Mouse (Mus musculus) hindbrain, embryonic 10.5 days (tissue): ENCODE results near the gene Bcl10. TPM values are rescaled to one million over a fixed set of nuclear protein-coding genes. Genes with fewer than 3 reads are reported as not detected.

Experiments used
- DNase-seq: peaks from one replicate; pipeline ENCODE4 v3.0.0-alpha.2; 2017; ENCODE audit warnings: low spot score
- H3K27ac ChIP-seq: fragments of 300-500 bp; sonication (generic); 2 replicates; pipeline ENCODE4 v1.5.1; 2016; ENCODE audit warnings: mild to moderate bottlenecking, moderate library complexity
- H3K27me3 ChIP-seq: fragments of 300-500 bp; sonication (generic); 2 replicates; pipeline ENCODE4 v1.6.1; 2016; ENCODE audit warnings: mild to moderate bottlenecking; ENCODE audit not compliant: poor library complexity, insufficient read depth, severe bottlenecking
- H3K36me3 ChIP-seq: fragments of 300-500 bp; sonication (generic); 2 replicates; pipeline ENCODE4 v1.6.1; 2016; ENCODE audit warnings: mild to moderate bottlenecking, moderate library complexity
- H3K4me1 ChIP-seq: fragments of 300-500 bp; sonication (generic); replicated peaks from 2 replicates; pipeline ENCODE4 v1.6.1; 2016; ENCODE audit warnings: mild to moderate bottlenecking
- H3K4me3 ChIP-seq: fragments of 300-500 bp; sonication (generic); 2 replicates; pipeline ENCODE4 v1.5.1; 2016; ENCODE audit warnings: mild to moderate bottlenecking, moderate library complexity
- H3K9me3 ChIP-seq: fragments of 300-500 bp; sonication (generic); 2 replicates; pipeline ENCODE4 v1.6.1; 2016; ENCODE audit warnings: mild to moderate bottlenecking, moderate library complexity
- WGBS: fragments of 180-500 bp; shearing (Covaris S2); methylation state at CpG from one replicate; pipeline ENCODE4 v1.1.7; 2016; 5-methylcytosine and 5-hydroxymethylcytosine counted together
- polyA plus RNA-seq: library from polyadenylated mRNA; unstranded; fragments of >200 nt; fragmentation: Nextera tagmentation; extraction: Ambion mirVana; gene quantifications from 2 replicates; pipeline ENCODE4 v1.2.1, GENCODE M21; 2016

The Bcl10 gene
- polyA plus RNA-seq, 1 experiment from 2014 or later = 48.4 TPM

GRCm38 (mm10) chr3:145945904-145946303, 23.3 kb downstream of the Bcl10 start:
- 87% methylated on average over 3 of the region's 3 CpGs for WGBS
- H3K9me3 ChIP-seq = no peaks in the 10 kb centered on the region

GRCm38 (mm10) chr3:145946654-145947053, 24.1 kb downstream of the Bcl10 start:
- Histone ChIP-seq H3K9me3 (no peaks in the 10 kb centered on the region), H3K27ac (no peak overlapping the region), H3K36me3 (peaks cover 32% of the 10 kb centered on the region), H3K27me3 (peaks cover 8% of the 10 kb centered on the region), H3K4me3 (no peak overlapping the region), H3K4me1 (peaks cover 12% of the 10 kb centered on the region)
- 66% methylated on average over 2 of the region's 2 CpGs for WGBS
- no peak for DNase-seq

More at GRCm38 (mm10) chr3:145945904-145946303, 23.3 kb downstream of the Bcl10 start:
- H3K4me1 ChIP-seq = peaks cover 12% of the 10 kb centered on the region
- peaks cover 39% of the 10 kb centered on the region for H3K36me3 ChIP-seq
- H3K4me3 ChIP-seq = no peak overlapping the region
- H3K27ac ChIP-seq = no peak overlapping the region
- no peak for DNase-seq
- peaks cover 8% of the 10 kb centered on the region for H3K27me3 ChIP-seq

GRCm38 (mm10) chr3:145947539-145948204, 25.1 kb downstream of the Bcl10 start:
- H3K4me1 ChIP-seq = peaks cover 12% of the 10 kb centered on the region
- peaks cover 30% of the 10 kb centered on the region for H3K36me3 ChIP-seq
- H3K9me3 ChIP-seq = no peaks in the 10 kb centered on the region
- DNase-seq = no peak
- H3K27me3 ChIP-seq = peaks cover 8% of the 10 kb centered on the region
- H3K27ac ChIP-seq = no peak overlapping the region
- WGBS = 53% methylated on average over 6 of the region's 6 CpGs
- no peak overlapping the region for H3K4me3 ChIP-seq

- peak; percentile 67 for DNase-seq
- WGBS = 9% methylated on average over 15 of the region's 15 CpGs
- Histone ChIP-seq H3K36me3 (peaks cover 5% of the 10 kb centered on the region; the same call in 1 of the 2 replicates), H3K27me3 (peaks cover 8% of the 10 kb centered on the region), H3K27ac (peak overlapping the region; percentile 16; the same call in 1 of the 2 replicates), H3K4me3 (peak overlapping the region; percentile 34), H3K9me3 (no peaks in the 10 kb centered on the region), H3K4me1 (peaks cover 12% of the 10 kb centered on the region)
These were observed 27.6 kb downstream of the Bcl10 start for GRCm38 (mm10) chr3:145950034-145950814.

GRCm38 (mm10) chr3:145950815-145951130, 28.2 kb downstream of the Bcl10 start:
- H3K4me1 ChIP-seq = peaks cover 12% of the 10 kb centered on the region
- no peak for DNase-seq
- H3K9me3 ChIP-seq = no peaks in the 10 kb centered on the region
- 56% methylated on average over 5 of the region's 5 CpGs for WGBS
- H3K4me3 ChIP-seq = peak overlapping the region; percentile 34; the same call in 1 of the 2 replicates
- no peak overlapping the region for H3K27ac ChIP-seq
- no peaks in the 10 kb centered on the region for H3K36me3 ChIP-seq
- H3K27me3 ChIP-seq = peaks cover 8% of the 10 kb centered on the region

- no peak overlapping the region for H3K27ac ChIP-seq
- DNase-seq = no peak
- H3K27me3 ChIP-seq = peaks cover 8% of the 10 kb centered on the region
- 72% methylated on average over 17 of the region's 17 CpGs for WGBS
- H3K36me3 ChIP-seq = no peaks in the 10 kb centered on the region
- no peaks in the 10 kb centered on the region for H3K9me3 ChIP-seq
- H3K4me3 ChIP-seq = no peak overlapping the region
- H3K4me1 ChIP-seq = peaks cover 12% of the 10 kb centered on the region
These were observed 28.9 kb downstream of the Bcl10 start for GRCm38 (mm10) chr3:145951287-145952165.

- Histone ChIP-seq H3K4me1 (peaks cover 12% of the 10 kb centered on the region), H3K36me3 (no peaks in the 10 kb centered on the region), H3K27ac (no peak overlapping the region), H3K9me3 (no peaks in the 10 kb centered on the region), H3K4me3 (no peak overlapping the region), H3K27me3 (peaks cover 8% of the 10 kb centered on the region)
- WGBS = 87% methylated on average over 7 of the region's 7 CpGs
- no peak for DNase-seq
These were observed 30.3 kb downstream of the Bcl10 start for GRCm38 (mm10) chr3:145952945-145953344.

GRCm38 (mm10) chr3:145953411-145953810, 30.8 kb downstream of the Bcl10 start:
- Histone ChIP-seq H3K27me3 (peaks cover 8% of the 10 kb centered on the region), H3K9me3 (peaks cover 2% of the 10 kb centered on the region; the same call in 1 of the 2 replicates), H3K4me1 (peaks cover 12% of the 10 kb centered on the region), H3K36me3 (no peaks in the 10 kb centered on the region), H3K27ac (no peak overlapping the region), H3K4me3 (no peak overlapping the region)
- no peak for DNase-seq
- 91% methylated on average over 2 of the region's 2 CpGs for WGBS

GRCm38 (mm10) chr3:145959824-145960223, 37.2 kb downstream of the Bcl10 start:
- Histone ChIP-seq H3K36me3 (no peaks in the 10 kb centered on the region), H3K9me3 (peaks cover 5% of the 10 kb centered on the region; the same call in 1 of the 2 replicates), H3K27ac (no peak overlapping the region), H3K27me3 (peaks cover 35% of the 10 kb centered on the region), H3K4me3 (no peak overlapping the region), H3K4me1 (peaks cover 21% of the 10 kb centered on the region)
- 75% methylated on average over 1 of the region's 1 CpGs for WGBS
- DNase-seq = no peak

- Histone ChIP-seq H3K36me3 (no peaks in the 10 kb centered on the region), H3K9me3 (peaks cover 5% of the 10 kb centered on the region; the same call in 1 of the 2 replicates), H3K27me3 (peaks cover 43% of the 10 kb centered on the region), H3K4me3 (no peak overlapping the region), H3K27ac (no peak overlapping the region), H3K4me1 (peaks cover 21% of the 10 kb centered on the region)
- no peak for DNase-seq
- WGBS = 18% methylated on average over 9 of the region's 9 CpGs
These were observed 39.8 kb downstream of the Bcl10 start for GRCm38 (mm10) chr3:145962411-145962810.

GRCm38 (mm10) chr3:145963101-145964017, 40.8 kb downstream of the Bcl10 start:
- peak; percentile 38 for DNase-seq
- H3K36me3 ChIP-seq = no peaks in the 10 kb centered on the region
- peak overlapping the region; percentile 40; the same call in 1 of the 2 replicates for H3K27ac ChIP-seq

GRCm38 (mm10) chr3:145964018-145964387, 41.4 kb downstream of the Bcl10 start:
- DNase-seq = peak; percentile 34
- peak overlapping the region; percentile 41 for H3K4me3 ChIP-seq
- H3K9me3 ChIP-seq = no peaks in the 10 kb centered on the region
- peaks cover 23% of the 10 kb centered on the region for H3K4me1 ChIP-seq
- no peaks in the 10 kb centered on the region for H3K36me3 ChIP-seq
- WGBS = 19% methylated on average over 10 of the region's 10 CpGs
- H3K27ac ChIP-seq = peak overlapping the region; percentile 40; the same call in 1 of the 2 replicates
- H3K27me3 ChIP-seq = peaks cover 43% of the 10 kb centered on the region

More at GRCm38 (mm10) chr3:145963101-145964017, 40.8 kb downstream of the Bcl10 start:
- H3K27me3 ChIP-seq = peaks cover 43% of the 10 kb centered on the region
- H3K9me3 ChIP-seq = peaks cover 4% of the 10 kb centered on the region; the same call in 1 of the 2 replicates
- WGBS = 13% methylated on average over 31 of the region's 31 CpGs
- H3K4me1 ChIP-seq = peaks cover 21% of the 10 kb centered on the region
- peak overlapping the region; percentile 41 for H3K4me3 ChIP-seq
